Mouse (Mus musculus) brain, embryonic 14.5 days (tissue): ENCODE measurements around the gene Cabp4.

ENCODE experiments used
- CTCF ChIP-seq: fragments of 200-500 bp; IDR thresholded peaks from 2 replicates; pipeline ENCODE4 v1.5.1; 2012; ENCODE audit warnings: inconsistent platforms, mild to moderate bottlenecking, moderate library complexity, borderline replicate concordance; ENCODE audit not compliant: insufficient read depth, insufficient read length; ENCODE audit errors: extremely low read depth
- POLR2A ChIP-seq: fragments of 200-500 bp; IDR thresholded peaks from 2 replicates; pipeline ENCODE4 v1.6.1; 2012; ENCODE audit warnings: mild to moderate bottlenecking, inconsistent platforms, borderline replicate concordance; ENCODE audit not compliant: poor library complexity, insufficient read depth, insufficient read length, severe bottlenecking; ENCODE audit errors: extremely low read depth

DNA sequence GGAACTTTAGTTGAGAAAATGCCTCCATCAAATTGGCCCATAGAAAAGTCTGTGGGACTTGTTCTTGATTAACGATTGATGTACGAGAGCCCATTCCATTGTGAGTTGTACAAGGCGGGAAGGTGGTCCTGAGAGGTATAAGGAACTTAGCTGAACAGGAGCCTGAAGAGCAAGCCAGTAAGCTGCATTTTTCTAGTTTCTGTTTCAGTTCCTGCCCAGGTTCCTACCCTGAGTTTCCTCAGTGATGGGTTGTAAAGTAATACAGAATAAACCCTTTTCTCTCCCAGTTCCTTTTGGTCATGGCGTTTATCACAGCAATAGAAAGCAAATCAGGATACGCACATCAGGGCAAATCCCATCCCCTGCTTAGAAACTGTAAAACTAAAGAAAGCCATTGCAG lies 5.9 kb downstream of the Cabp4 start:
- TF ChIP-seq CTCF = no peak
- no peak for TF ChIP-seq POLR2A
